Mouse (Mus musculus) intestine, embryonic 16.5 days (tissue): ENCODE measurements around the gene B9d1. TPM values are rescaled to one million over a fixed set of nuclear protein-coding genes. Genes with fewer than 3 reads are reported as not detected.

Source experiments
- ATAC-seq: fragments of 200-750 bp; cut with Nextera tagmentation; 2 replicates; pipeline ENCODE4 v1.8.0; 2017; ENCODE audit warnings: moderate TSS enrichment, moderate library complexity
- H3K27ac ChIP-seq: fragments of 300-500 bp; sonication (generic); 2 replicates; pipeline ENCODE4 v1.5.1; 2014; ENCODE audit warnings: mild to moderate bottlenecking, low read length
- H3K27me3 ChIP-seq: fragments of 300-500 bp; sonication (generic); replicated peaks from 2 replicates; pipeline ENCODE4 v1.6.1; 2014; ENCODE audit warnings: low read length, control low read depth, mixed read lengths; ENCODE audit not compliant: control insufficient read depth, insufficient read depth
- H3K36me3 ChIP-seq: fragments of 300-500 bp; sonication (generic); 2 replicates; pipeline ENCODE4 v1.6.1; 2014; ENCODE audit warnings: low read length, control low read depth; ENCODE audit not compliant: control insufficient read depth, insufficient read depth
- H3K4me1 ChIP-seq: fragments of 300-500 bp; sonication (generic); 2 replicates; pipeline ENCODE4 v1.6.1; 2014; ENCODE audit warnings: low read length, control low read depth, mixed read lengths; ENCODE audit not compliant: control insufficient read depth, insufficient read depth
- H3K4me2 ChIP-seq: fragments of 300-500 bp; sonication (generic); 2 replicates; pipeline ENCODE4 v1.6.1; 2014; ENCODE audit warnings: low read depth, low read length, control low read depth
- H3K4me3 ChIP-seq: fragments of 300-500 bp; sonication (generic); 2 replicates; pipeline ENCODE4 v1.5.1; 2014; ENCODE audit warnings: mild to moderate bottlenecking, low read length
- H3K9ac ChIP-seq: fragments of 300-500 bp; sonication (generic); 2 replicates; pipeline ENCODE4 v1.6.1; 2014; ENCODE audit warnings: low read depth, low read length
- H3K9me3 ChIP-seq: fragments of 300-500 bp; sonication (generic); 2 replicates; pipeline ENCODE4 v1.6.1; 2016; ENCODE audit warnings: low read length, control low read depth; ENCODE audit not compliant: control insufficient read depth
- WGBS: fragments of 180-500 bp; shearing (Covaris S2); extraction: QIAGEN DNeasy Blood & Tissue Kit; methylation state at CpG from one replicate; pipeline ENCODE4 v1.1.7; 2014; 5-methylcytosine and 5-hydroxymethylcytosine counted together
- polyA plus RNA-seq: library from polyadenylated mRNA; unstranded; fragments of >200 nt; fragmentation: Nextera tagmentation; extraction: Ambion mirVana; gene quantifications from 2 replicates; pipeline ENCODE4 v1.2.1, GENCODE M21; 2015

B9d1 gene
- polyA plus RNA-seq, 1 experiment from 2014 or later = 18.9 TPM

- Histone ChIP-seq H3K4me3 (peak within 1 kb of the TSS; percentile 89), H3K27me3 (no peaks in the 10 kb centered on the region), H3K9ac (peak within 1 kb of the TSS; percentile 87), H3K27ac (peak within 1 kb of the TSS; percentile 88), H3K36me3 (peaks cover 15% of the 10 kb centered on the region), H3K4me1 (peaks cover 11% of the 10 kb centered on the region), H3K4me2 (peak within 1 kb of the TSS; percentile 71), H3K9me3 (no peaks in the 10 kb centered on the region)
- 0% methylated on average over 62 of the region's 62 CpGs for WGBS
- ATAC-seq = peak; percentile 95
Observed at GRCm38 (mm10) chr11:61494129-61494997, 10.6 kb upstream of the B9d1 start, which contains the start of gene Mapk7. Mapk7 (minus strand) TSS chr11:61494406.

GRCm38 (mm10) chr11:61495528-61495927 lies 9.4 kb upstream of the B9d1 start:
- no peaks in the 10 kb centered on the region for H3K27me3 ChIP-seq
- peaks cover 11% of the 10 kb centered on the region for H3K4me1 ChIP-seq
- no peak for ATAC-seq
- H3K27ac ChIP-seq = peak overlapping the region; percentile 75
- 90% methylated on average over 2 of the region's 2 CpGs for WGBS
- no peaks in the 10 kb centered on the region for H3K9me3 ChIP-seq
- H3K36me3 ChIP-seq = peaks cover 13% of the 10 kb centered on the region
- H3K9ac ChIP-seq = no peak overlapping the region
- no peak overlapping the region for H3K4me3 ChIP-seq
- H3K4me2 ChIP-seq = no peak overlapping the region

- Histone ChIP-seq H3K36me3 (no peaks in the 10 kb centered on the region), H3K4me2 (no peak overlapping the region), H3K27ac (no peak overlapping the region), H3K4me1 (peaks cover 11% of the 10 kb centered on the region), H3K4me3 (no peak overlapping the region), H3K9me3 (no peaks in the 10 kb centered on the region), H3K9ac (no peak overlapping the region), H3K27me3 (no peaks in the 10 kb centered on the region)
- no peak for ATAC-seq
- 64% methylated on average over 1 of the region's 1 CpGs for WGBS
Observed at GRCm38 (mm10) chr11:61497490-61497889, 7.5 kb upstream of the B9d1 start.

- Histone ChIP-seq H3K4me3 (no peak overlapping the region), H3K36me3 (no peaks in the 10 kb centered on the region), H3K27me3 (no peaks in the 10 kb centered on the region), H3K27ac (no peak overlapping the region), H3K9me3 (no peaks in the 10 kb centered on the region), H3K4me2 (no peak overlapping the region), H3K9ac (no peak overlapping the region), H3K4me1 (0 out of 2 replicates have a peak, but pooled peaks cover 3% of the 10 kb centered on the region)
- ATAC-seq = no peak
- whole genome bisulfite sequencing = 61% methylated on average over 6 of the region's 6 CpGs
Observed at GRCm38 (mm10) chr11:61498736-61499504, 6.0 kb upstream of the B9d1 start.

- Histone ChIP-seq H3K4me3 (no peak overlapping the region), H3K4me2 (no peak overlapping the region), H3K36me3 (no peaks in the 10 kb centered on the region), H3K9ac (no peak overlapping the region), H3K27me3 (no peaks in the 10 kb centered on the region), H3K27ac (no peak overlapping the region), H3K4me1 (peaks cover 5% of the 10 kb centered on the region; the same call in 1 of the 2 replicates), H3K9me3 (no peaks in the 10 kb centered on the region)
- 81% methylated on average over 8 of the region's 8 CpGs for WGBS
- no peak for ATAC-seq
Observed at GRCm38 (mm10) chr11:61503933-61504332, 1.0 kb upstream of the B9d1 start.

GRCm38 (mm10) chr11:61514953-61515352 lies 10.0 kb downstream of the B9d1 start:
- Histone ChIP-seq H3K9me3 (no peaks in the 10 kb centered on the region), H3K36me3 (peaks cover 3% of the 10 kb centered on the region; the same call in 1 of the 2 replicates), H3K9ac (no peak overlapping the region), H3K4me1 (no peaks in the 10 kb centered on the region), H3K4me2 (no peak overlapping the region), H3K27ac (no peak overlapping the region), H3K27me3 (no peaks in the 10 kb centered on the region), H3K4me3 (no peak overlapping the region)
- 50% methylated on average over 3 of the region's 3 CpGs for WGBS
- no peak for ATAC-seq

- no peak overlapping the region for H3K27ac ChIP-seq
- ATAC-seq = no peak
- no peak overlapping the region for H3K9ac ChIP-seq
- no peaks in the 10 kb centered on the region for H3K27me3 ChIP-seq
- 77% methylated on average over 1 of the region's 1 CpGs for WGBS
- no peak overlapping the region for H3K4me2 ChIP-seq
- H3K4me1 ChIP-seq = no peaks in the 10 kb centered on the region
- H3K9me3 ChIP-seq = no peaks in the 10 kb centered on the region
- peaks cover 3% of the 10 kb centered on the region; the same call in 1 of the 2 replicates for H3K36me3 ChIP-seq
- H3K4me3 ChIP-seq = no peak overlapping the region
Observed at GRCm38 (mm10) chr11:61517971-61518370, 13.0 kb downstream of the B9d1 start.

- Histone ChIP-seq H3K4me2 (no peak overlapping the region), H3K9ac (no peak overlapping the region), H3K4me1 (no peaks in the 10 kb centered on the region), H3K9me3 (no peaks in the 10 kb centered on the region), H3K27ac (no peak overlapping the region), H3K27me3 (no peaks in the 10 kb centered on the region), H3K36me3 (peaks cover 3% of the 10 kb centered on the region; the same call in 1 of the 2 replicates), H3K4me3 (no peak overlapping the region)
- ATAC-seq = no peak
- WGBS = 88% methylated on average over 3 of the region's 3 CpGs
Observed at GRCm38 (mm10) chr11:61518871-61519270, 13.9 kb downstream of the B9d1 start.

GRCm38 (mm10) chr11:61519484-61520107 lies 14.7 kb downstream of the B9d1 start:
- no peak for ATAC-seq
- H3K27ac ChIP-seq = no peak overlapping the region
- H3K27me3 ChIP-seq = no peaks in the 10 kb centered on the region
- no peak overlapping the region for H3K4me2 ChIP-seq
- no peak overlapping the region for H3K9ac ChIP-seq
- peaks cover 3% of the 10 kb centered on the region; the same call in 1 of the 2 replicates for H3K36me3 ChIP-seq
- no peak overlapping the region for H3K4me3 ChIP-seq
- no peaks in the 10 kb centered on the region for H3K9me3 ChIP-seq
- H3K4me1 ChIP-seq = no peaks in the 10 kb centered on the region
- WGBS = 91% methylated on average over 3 of the region's 3 CpGs
